Mouse (Mus musculus) liver, postnatal 0 days (tissue): ENCODE measurements around the gene Rasl10b.

Source experiments
- CTCF ChIP-seq: sonication (generic); IDR thresholded peaks from 2 replicates; pipeline ENCODE4 v1.5.1; 2016; ENCODE audit warnings: antibody characterized with exemption, low read depth
- EP300 ChIP-seq: IDR thresholded peaks from 2 replicates; pipeline ENCODE4 v1.6.1; 2016; ENCODE audit warnings: antibody characterized with exemption, low read depth, mild to moderate bottlenecking

GRCm38 (mm10) chr11:83406391-83406790 is 2.5 kb upstream of the Rasl10b start:
- TF ChIP-seq EP300 (no peak), CTCF (no peak)
